Mouse (Mus musculus) heart, postnatal 0 days (tissue): ENCODE measurements at regions not wholly inside any gene's neighbourhood (a gene's known extent, or its start where the extent isn't known, plus 50 kb on each side); places are given as distances from the start of the nearest gene placed in this dataset.

Experiments
- ATAC-seq: fragments of 200-750 bp; cut with Nextera tagmentation; 2 replicates; pipeline ENCODE4 v1.8.0; 2017; ENCODE audit warnings: low read depth, moderate number of reproducible peaks, moderate library complexity; ENCODE audit not compliant: insufficient read depth
- DNase-seq: peaks from one replicate; pipeline ENCODE4 v3.0.0-alpha.2; 2016; ENCODE audit warnings: low spot score
- H3K27ac ChIP-seq: fragments of 300-500 bp; sonication (generic); 2 replicates; pipeline ENCODE4 v1.5.1; 2014; ENCODE audit warnings: low read depth, mild to moderate bottlenecking
- H3K27me3 ChIP-seq: fragments of 300-500 bp; sonication (generic); 2 replicates; pipeline ENCODE4 v1.6.1; 2014; ENCODE audit warnings: low read length, mixed read lengths; ENCODE audit not compliant: control insufficient read depth, insufficient read depth
- H3K36me3 ChIP-seq: fragments of 300-500 bp; sonication (generic); replicated peaks from 2 replicates; pipeline ENCODE4 v1.6.1; 2014; ENCODE audit warnings: low read length, mixed read lengths; ENCODE audit not compliant: control insufficient read depth, insufficient read depth
- H3K4me1 ChIP-seq: fragments of 300-500 bp; sonication (generic); 2 replicates; pipeline ENCODE4 v1.6.1; 2014; ENCODE audit warnings: antibody characterized with exemption; ENCODE audit not compliant: control insufficient read depth, insufficient read depth
- H3K4me2 ChIP-seq: fragments of 300-500 bp; sonication (generic); 2 replicates; pipeline ENCODE4 v1.6.1; 2014; ENCODE audit warnings: low read depth, mild to moderate bottlenecking, low read length, moderate library complexity
- H3K4me3 ChIP-seq: fragments of 300-500 bp; sonication (generic); 2 replicates; pipeline ENCODE4 v1.5.1; 2014; ENCODE audit warnings: low read depth, low read length
- H3K9ac ChIP-seq: fragments of 300-500 bp; sonication (generic); replicated peaks from 2 replicates; pipeline ENCODE4 v1.6.1; 2014; ENCODE audit warnings: low read depth, low read length, mixed read lengths
- H3K9me3 ChIP-seq: fragments of 300-500 bp; sonication (generic); replicated peaks from 2 replicates; pipeline ENCODE4 v1.6.1; 2016; ENCODE audit warnings: low read length; ENCODE audit not compliant: control insufficient read depth
- CTCF ChIP-seq: IDR thresholded peaks from 2 replicates; pipeline ENCODE4 v1.5.1; 2016; ENCODE audit warnings: antibody characterized with exemption, control low read depth, low read depth
- EP300 ChIP-seq: IDR thresholded peaks from 2 replicates; pipeline ENCODE4 v1.6.1; 2016; ENCODE audit warnings: antibody characterized with exemption, low read depth
- WGBS: fragments of 180-500 bp; shearing (Covaris S2); extraction: QIAGEN DNeasy Blood & Tissue Kit; methylation state at CpG from one replicate; pipeline ENCODE4 v1.1.7; 2014; 5-methylcytosine and 5-hydroxymethylcytosine counted together

DNA sequence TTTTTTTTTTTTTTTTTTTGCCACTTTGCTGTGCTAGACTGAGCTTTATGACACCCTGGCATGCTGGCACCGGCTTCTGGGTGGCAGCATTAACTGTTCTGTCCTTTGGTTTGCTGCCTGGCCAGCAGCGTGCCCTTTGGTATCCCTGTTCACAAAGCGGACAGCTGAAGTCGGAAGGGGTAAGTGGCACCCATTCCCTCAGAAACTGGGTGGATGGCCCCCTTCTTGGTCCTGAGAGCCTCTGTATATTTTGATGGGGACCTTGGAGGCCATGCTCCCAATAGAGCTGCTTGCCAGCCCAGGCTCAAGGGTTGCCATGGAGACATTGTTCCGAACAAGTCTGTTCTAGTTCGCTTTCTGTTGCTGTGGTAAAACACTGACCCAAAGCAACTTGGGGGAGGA is 143.9 kb upstream of the Tle3 start:
- Histone ChIP-seq H3K4me3 (no peak overlapping the region), H3K27ac (no peak overlapping the region), H3K36me3 (no peaks in the 10 kb centered on the region), H3K4me1 (no peaks in the 10 kb centered on the region; the same call in 1 of the 2 replicates), H3K27me3 (peaks cover 47% of the 10 kb centered on the region), H3K4me2 (no peak overlapping the region), H3K9me3 (no peaks in the 10 kb centered on the region), H3K9ac (no peak overlapping the region)
- TF ChIP-seq EP300 (no peak), CTCF (no peak)
- ATAC-seq (no peak), DNase-seq (no peak)
- 79% methylated on average over 6 of the region's 6 CpGs for WGBS

DNA sequence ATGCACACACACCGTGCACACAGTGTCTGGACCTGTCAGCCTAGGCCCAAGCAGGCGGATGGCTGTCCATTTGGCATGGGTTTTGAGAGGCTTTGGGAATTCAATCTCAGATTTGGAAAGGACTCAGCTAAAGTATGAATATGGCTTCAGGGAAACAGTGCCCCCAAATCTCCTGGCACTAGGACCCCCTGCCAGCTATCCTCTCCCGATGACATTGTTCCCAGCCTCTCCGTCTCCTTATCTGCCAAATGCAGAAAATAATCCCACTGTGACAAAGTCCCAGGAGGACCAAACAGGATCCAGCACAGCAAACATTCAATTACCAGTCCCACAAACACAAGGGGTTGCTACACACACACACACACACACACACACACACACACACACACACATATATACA is 141.9 kb upstream of the Tle3 start:
- Histone ChIP-seq H3K36me3 (no peaks in the 10 kb centered on the region), H3K9ac (no peak overlapping the region), H3K4me3 (no peak overlapping the region), H3K4me1 (no peaks in the 10 kb centered on the region; the same call in 1 of the 2 replicates), H3K27ac (no peak overlapping the region), H3K27me3 (peaks cover 40% of the 10 kb centered on the region), H3K9me3 (no peaks in the 10 kb centered on the region), H3K4me2 (no peak overlapping the region)
- TF ChIP-seq CTCF, result no peak
- TF ChIP-seq EP300, result no peak
- ATAC-seq (no peak), DNase-seq (no peak)
- WGBS, result 66% methylated on average over 4 of the region's 4 CpGs

DNA sequence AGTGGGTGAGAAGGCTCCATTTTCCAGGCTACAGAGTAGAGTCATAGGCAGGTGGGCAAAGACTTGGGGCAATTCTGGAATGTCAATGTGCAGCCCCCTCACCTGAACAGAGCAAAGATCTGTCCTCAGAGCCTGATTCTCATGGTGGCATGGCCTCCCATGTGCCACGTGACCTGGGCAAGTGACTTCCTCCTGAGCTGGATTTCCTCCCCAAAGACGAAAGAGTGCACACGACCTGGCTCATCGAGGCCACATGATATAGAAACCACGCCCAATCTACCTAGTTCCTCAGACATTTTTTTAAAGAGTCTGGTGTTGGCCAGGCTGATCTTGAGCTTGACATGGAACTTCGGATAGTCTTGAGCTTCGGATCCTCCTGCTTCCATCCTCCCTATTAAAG is 139.5 kb upstream of the Tle3 start:
- ATAC-seq, result no peak
- 70% methylated on average over 7 of the region's 7 CpGs for WGBS
- DNase-seq, result no peak
- Histone ChIP-seq H3K36me3 (no peaks in the 10 kb centered on the region), H3K9me3 (no peaks in the 10 kb centered on the region), H3K27me3 (peaks cover 37% of the 10 kb centered on the region), H3K9ac (no peak overlapping the region), H3K4me2 (no peak overlapping the region), H3K27ac (no peak overlapping the region), H3K4me3 (no peak overlapping the region), H3K4me1 (no peaks in the 10 kb centered on the region)
- no peak for TF ChIP-seq EP300
- no peak for TF ChIP-seq CTCF

- no peaks in the 10 kb centered on the region for H3K9me3 ChIP-seq
- WGBS, result 52% methylated on average over 2 of the region's 2 CpGs
- peaks cover 42% of the 10 kb centered on the region for H3K27me3 ChIP-seq
- TF ChIP-seq CTCF, result no peak
- TF ChIP-seq EP300, result no peak
- DNase-seq, result no peak
- no peak overlapping the region for H3K27ac ChIP-seq
- no peak overlapping the region for H3K9ac ChIP-seq
- H3K4me2 ChIP-seq, result no peak overlapping the region
- no peaks in the 10 kb centered on the region for H3K36me3 ChIP-seq
- ATAC-seq, result no peak
- no peak overlapping the region for H3K4me3 ChIP-seq
- no peaks in the 10 kb centered on the region for H3K4me1 ChIP-seq
Measured at GRCm38 (mm10) chr9:61233251-61233650, 138.9 kb upstream of the Tle3 start.

DNA sequence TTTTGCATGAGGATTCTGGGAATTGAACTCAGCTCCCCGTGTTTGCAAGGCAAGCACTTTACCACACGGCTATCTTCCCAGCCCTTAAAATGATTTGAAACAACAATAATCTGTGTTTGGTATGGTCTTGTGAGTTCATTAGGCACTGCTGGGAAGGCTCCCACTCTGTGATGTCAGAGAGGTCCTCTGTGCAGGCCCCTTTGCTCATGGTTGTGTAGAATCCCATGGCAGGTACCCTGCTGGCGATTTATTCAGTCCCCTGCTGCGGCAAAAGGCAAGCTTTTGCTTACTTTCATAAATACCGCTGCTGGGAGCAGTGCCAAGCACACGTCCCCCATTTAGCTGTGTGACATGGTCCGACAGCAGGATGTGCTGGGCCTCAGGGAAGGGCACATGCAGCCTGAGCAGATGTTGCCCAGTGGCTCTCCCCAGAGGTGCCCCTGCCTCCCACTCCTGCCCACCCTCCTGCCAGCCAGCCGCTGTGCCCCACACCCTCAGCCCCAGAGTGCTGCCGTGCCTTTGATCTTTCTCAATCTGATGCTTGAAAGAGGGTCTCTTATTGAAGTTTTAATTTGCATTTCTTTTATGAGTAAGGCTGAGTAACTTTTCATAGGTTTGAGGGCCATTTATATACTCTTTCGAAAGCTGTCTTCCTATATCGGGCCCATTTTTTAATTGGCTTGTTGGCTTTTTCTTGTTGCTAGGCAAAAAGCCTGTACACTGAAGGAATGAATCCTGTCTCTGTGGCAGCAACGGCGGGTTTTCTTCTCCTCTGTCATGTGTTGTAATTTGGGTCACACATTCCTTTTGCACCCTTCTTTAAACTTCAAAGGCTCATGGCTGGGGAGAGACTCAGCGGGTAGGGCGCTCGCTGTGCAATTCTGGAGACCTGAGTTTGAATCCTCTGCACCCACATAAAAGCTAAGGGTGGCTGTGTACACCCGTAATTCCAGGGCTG is 136.2 kb upstream of the Tle3 start:
- WGBS, result 58% methylated on average over 17 of the region's 17 CpGs
- no peak overlapping the region for H3K4me2 ChIP-seq
- no peaks in the 10 kb centered on the region for H3K36me3 ChIP-seq
- no peak overlapping the region for H3K4me3 ChIP-seq
- no peak for ATAC-seq
- H3K9me3 ChIP-seq, result no peaks in the 10 kb centered on the region
- H3K27ac ChIP-seq, result no peak overlapping the region
- H3K27me3 ChIP-seq, result peaks cover 58% of the 10 kb centered on the region
- H3K4me1 ChIP-seq, result no peaks in the 10 kb centered on the region
- no peak overlapping the region for H3K9ac ChIP-seq
- TF ChIP-seq EP300 (no peak), CTCF (no peak)
- DNase-seq, result no peak
